In genomic region chr6:115863340-115863841, GRCm38 (mm10) we compare ENCODE assay signal across 13 mouse cellular contexts. TPM values are rescaled to one million over a fixed set of nuclear protein-coding genes. Genes with fewer than 3 reads are reported as not detected.
DNase-seq lines count a peak whose midpoint lies in the region; ATAC-seq and TF ChIP-seq lines count a peak whose summit lies in the region.
"Had no signal": no experiment of that assay in that cellular context is flagged by ENCODE, and none has a peak within 500 bp of the region (broad histone marks: within the 10 kb centered on the region; RNA-seq: fewer than 3 reads in every experiment).

No protein-coding gene starts in this region.

- H3K27ac ChIP-seq in kidney, postnatal 0 days = peak overlapping the region; percentile 65
- no peak overlapping the region for H3K27ac ChIP-seq in midbrain, embryonic 16.5 days (ENCODE audit: low read length)
- H3K27ac ChIP-seq: hindbrain, postnatal 0 days; limb, embryonic 10.5 days; midbrain, embryonic 12.5 days had no signal

- H3K4me3 ChIP-seq in kidney, postnatal 0 days (replicated peaks; ENCODE audit: low read depth, low read length) = no peak overlapping the region
- H3K4me3 ChIP-seq in midbrain, embryonic 16.5 days (ENCODE audit: low read depth, low read length) = no peak overlapping the region
- H3K4me3 ChIP-seq: limb, embryonic 10.5 days; midbrain, embryonic 12.5 days had no signal

- H3K9ac ChIP-seq in kidney, postnatal 0 days (ENCODE audit: low read depth, low read length) = no peak overlapping the region
- H3K9ac ChIP-seq in midbrain, embryonic 16.5 days (ENCODE audit: low read depth, low read length) = no peak overlapping the region
- H3K9ac ChIP-seq: midbrain, embryonic 12.5 days had no signal

- ATAC-seq in kidney, postnatal 0 days (replicated peaks; ENCODE audit: low FRiP score, low read depth) = 0 out of 2 replicates have a peak, but pooled peaks have one; percentile 6
- no peak for ATAC-seq in midbrain, embryonic 16.5 days
- ATAC-seq: hindbrain, postnatal 0 days had no signal

- no peaks in the 10 kb centered on the region for H3K36me3 ChIP-seq in kidney, postnatal 0 days (ENCODE audit: insufficient read depth, low read length)
- no peaks in the 10 kb centered on the region; the same call in 1 of the 2 replicates for H3K36me3 ChIP-seq in midbrain, embryonic 16.5 days (ENCODE audit: control insufficient read depth, insufficient read depth, low read length)
- H3K36me3 ChIP-seq: G1E had no signal

- peaks cover 11% of the 10 kb centered on the region; the same call in 1 of the 2 replicates for H3K4me1 ChIP-seq in kidney, postnatal 0 days (replicated peaks; ENCODE audit: insufficient read depth, low read length)
- H3K4me1 ChIP-seq in midbrain, embryonic 16.5 days (ENCODE audit: control insufficient read depth, insufficient read depth, low read length) = no peaks in the 10 kb centered on the region
- H3K4me1 ChIP-seq: midbrain, embryonic 12.5 days had no signal

- 55% methylated on average over 7 of the region's 7 CpGs for WGBS in kidney, postnatal 0 days
- 74% methylated on average over 7 of the region's 7 CpGs for WGBS in midbrain, embryonic 16.5 days

- no peaks in the 10 kb centered on the region for H3K27me3 ChIP-seq in kidney, postnatal 0 days (ENCODE audit: insufficient read depth, low read length)
- no peaks in the 10 kb centered on the region for H3K27me3 ChIP-seq in midbrain, embryonic 16.5 days (ENCODE audit: control insufficient read depth, insufficient read depth, low read depth, low read length)
- H3K27me3 ChIP-seq: midbrain, embryonic 12.5 days had no signal

- no peak for TF ChIP-seq CTCF in kidney, postnatal 0 days (IDR thresholded peaks at IDR 0.05; ENCODE audit: low read depth)

- H3K9me3 ChIP-seq in kidney, postnatal 0 days (replicated peaks; ENCODE audit: low read length) = no peaks in the 10 kb centered on the region
- H3K9me3 ChIP-seq in midbrain, embryonic 16.5 days (replicated peaks; ENCODE audit: control insufficient read depth, low read length, poor library complexity, severe bottlenecking) = no peaks in the 10 kb centered on the region
- H3K9me3 ChIP-seq: G1E; limb, embryonic 10.5 days; midbrain, embryonic 12.5 days had no signal

- H3K4me2 ChIP-seq in kidney, postnatal 0 days (ENCODE audit: low read length) = no peak overlapping the region
- H3K4me2 ChIP-seq in midbrain, embryonic 16.5 days (ENCODE audit: low read length) = no peak overlapping the region
- H3K4me2 ChIP-seq: midbrain, embryonic 12.5 days had no signal

- DNase-seq in adrenal gland, postnatal 10 days = peak; percentile 30
- no peak for DNase-seq in adrenal gland, postnatal 4 days (ENCODE audit: low spot score in 2 of 2)
- peak; percentile 79 for DNase-seq in kidney, postnatal 0 days (ENCODE audit: low spot score)
- DNase-seq in kidney, adult 8-10 months = no peak
- peak; percentile 70 to 77 for DNase-seq in right cerebral cortex, adult 2 months (ENCODE audit: low spot score in 2 of 2)
- no peak for DNase-seq in right cerebral cortex, postnatal 14 days
- no peak for DNase-seq in spleen, postnatal 36 days (ENCODE audit: low spot score in 2 of 2)
- DNase-seq: cerebellum, postnatal 25 days had no signal

RNA-seq across cellular contexts. Expression of gene Ift122, which starts 10.1 kb away (rescaled TPM):
- total RNA-seq in adrenal gland, postnatal 10 days (2021) = 10 to 100 TPM; 13.4 to 16.0 TPM
- total RNA-seq in adrenal gland, postnatal 4 days (2021) = 10 to 100 TPM; 23.5 to 25.6 TPM
- polyA plus RNA-seq in kidney, postnatal 0 days (2015; fragmentation: Nextera tagmentation; extraction: Ambion mirVana) = 14.9 and 20.6 TPM in 2 replicates
- polyA plus RNA-seq in midbrain, embryonic 16.5 days (2015; fragmentation: Nextera tagmentation; extraction: Ambion mirVana) = 35.2 and 36.8 TPM in 2 replicates

RNA-seq across cellular contexts. Expression of gene Mbd4, which starts 10.2 kb away (rescaled TPM):
- 1 to 10 TPM; 3.6 to 5.2 TPM for total RNA-seq in adrenal gland, postnatal 10 days (2021)
- total RNA-seq in adrenal gland, postnatal 4 days (2021) = 1 to 10 TPM; 7.5 to 8.1 TPM
- polyA plus RNA-seq in kidney, postnatal 0 days (2015; fragmentation: Nextera tagmentation; extraction: Ambion mirVana) = 10.9 TPM in 2 replicates
- 8.9 and 10.1 TPM in 2 replicates for polyA plus RNA-seq in midbrain, embryonic 16.5 days (2015; fragmentation: Nextera tagmentation; extraction: Ambion mirVana)

RNA-seq across cellular contexts. Expression of gene Efcab12, which starts 25.2 kb away (rescaled TPM):
- under 1 TPM; 0.57 to 1.00 TPM for total RNA-seq in adrenal gland, postnatal 10 days (2021)
- total RNA-seq in adrenal gland, postnatal 4 days (2021) = 1 to 10 TPM in 1 of 2 experiments, under 1 TPM in 1; 0.96 to 1.9 TPM
- 2.5 and 3.0 TPM in 2 replicates for polyA plus RNA-seq in kidney, postnatal 0 days (2015; fragmentation: Nextera tagmentation; extraction: Ambion mirVana)
- polyA plus RNA-seq in midbrain, embryonic 16.5 days (2015; fragmentation: Nextera tagmentation; extraction: Ambion mirVana) = 3.1 and 3.2 TPM in 2 replicates
- polyA plus RNA-seq: G1E had no signal

RNA-seq across cellular contexts. Expression of gene Rpl32, which starts 54.8 kb away (rescaled TPM):
- 1,000 to 10,000 TPM; 1,305 to 1,319 TPM for total RNA-seq in adrenal gland, postnatal 10 days (2021)
- 1,000 to 10,000 TPM; 1,843 to 1,894 TPM for total RNA-seq in adrenal gland, postnatal 4 days (2021)
- 2,857 and 3,220 TPM in 2 replicates for polyA plus RNA-seq in kidney, postnatal 0 days (2015; fragmentation: Nextera tagmentation; extraction: Ambion mirVana)
- 855 and 922 TPM in 2 replicates for polyA plus RNA-seq in midbrain, embryonic 16.5 days (2015; fragmentation: Nextera tagmentation; extraction: Ambion mirVana)

Comparison
In these comparisons a context has a peak if more than half of its experiments do, and no peak if none do; other contexts are left out.
1. DNase-seq: peak in adrenal gland, postnatal 10 days (single experiment), kidney, postnatal 0 days (single experiment) and right cerebral cortex, adult 2 months (2 of 2); none in adrenal gland, postnatal 4 days (0 of 2), kidney, adult 8-10 months (0 of 2), right cerebral cortex, postnatal 14 days (single experiment) and spleen, postnatal 36 days (0 of 2).